Mouse (Mus musculus) cortical plate, adult 2 months (tissue): ENCODE measurements around the gene Gpr155. TPM values are rescaled to one million over a fixed set of nuclear protein-coding genes. Genes with fewer than 3 reads are reported as not detected.

Experiments
- H3K27ac ChIP-seq: fragments of 200-500 bp; 2 replicates; pipeline ENCODE4 v1.5.1; 2012; ENCODE audit warnings: low read length, control low read depth, inconsistent platforms; ENCODE audit not compliant: insufficient read depth
- H3K4me1 ChIP-seq: fragments of 200-500 bp; 2 replicates; pipeline ENCODE4 v1.6.1; 2011; ENCODE audit warnings: low read length; ENCODE audit not compliant: control insufficient read depth, insufficient read depth
- H3K4me3 ChIP-seq: fragments of 200-500 bp; 2 replicates; pipeline ENCODE4 v1.5.1; 2011; ENCODE audit warnings: mild to moderate bottlenecking, low read length, control low read depth; ENCODE audit not compliant: insufficient read depth
- CTCF ChIP-seq: fragments of 200-500 bp; IDR thresholded peaks from 2 replicates; pipeline ENCODE4 v1.5.1; 2011; ENCODE audit warnings: mild to moderate bottlenecking, control low read depth, low read length; ENCODE audit not compliant: insufficient read depth; ENCODE audit errors: extremely low read depth
- POLR2A ChIP-seq: fragments of 200-500 bp; IDR thresholded peaks from 2 replicates; pipeline ENCODE4 v1.6.1; 2011; ENCODE audit warnings: mild to moderate bottlenecking, low read length, control low read depth; ENCODE audit not compliant: insufficient read depth; ENCODE audit errors: extremely low read depth
- polyA plus RNA-seq: library from polyadenylated mRNA; depleted of rRNA; stranded (reverse); fragments of >200 nt; gene quantifications from 2 replicates; pipeline ENCODE4 v1.2.3, GENCODE M21; 2012

The Gpr155 gene
- polyA plus RNA-seq, 1 experiment, result 26.6 TPM

GRCm38 (mm10) chr2:73359941-73360340 is 26.4 kb downstream of the Gpr155 start:
- Histone ChIP-seq H3K4me1 (no peaks in the 10 kb centered on the region), H3K27ac (no peak overlapping the region), H3K4me3 (no peak overlapping the region)
- TF ChIP-seq CTCF, result no peak
- TF ChIP-seq POLR2A, result no peak

GRCm38 (mm10) chr2:73357004-73357403 is 29.4 kb downstream of the Gpr155 start:
- no peak overlapping the region for H3K27ac ChIP-seq
- peaks cover 2% of the 10 kb centered on the region; the same call in 1 of the 2 replicates for H3K4me1 ChIP-seq

GRCm38 (mm10) chr2:73351927-73352374 is 34.4 kb downstream of the Gpr155 start:
- Histone ChIP-seq H3K27ac (peak overlapping the region; percentile 89), H3K4me1 (peaks cover 2% of the 10 kb centered on the region; the same call in 1 of the 2 replicates), H3K4me3 (no peak overlapping the region)
- no peak for TF ChIP-seq CTCF
- no peak for TF ChIP-seq POLR2A

More at GRCm38 (mm10) chr2:73357004-73357403, 29.4 kb downstream of the Gpr155 start:
- TF ChIP-seq CTCF, result no peak
- TF ChIP-seq POLR2A, result no peak
- H3K4me3 ChIP-seq, result no peak overlapping the region

GRCm38 (mm10) chr2:73351496-73351895 is 34.9 kb downstream of the Gpr155 start:
- H3K4me3 ChIP-seq, result no peak overlapping the region
- TF ChIP-seq CTCF (no peak), POLR2A (no peak)

GRCm38 (mm10) chr2:73348221-73348620 is 38.2 kb downstream of the Gpr155 start:
- no peak overlapping the region for H3K27ac ChIP-seq
- TF ChIP-seq CTCF, result no peak
- no peak for TF ChIP-seq POLR2A

More at GRCm38 (mm10) chr2:73351496-73351895, 34.9 kb downstream of the Gpr155 start:
- Histone ChIP-seq H3K27ac (peak overlapping the region; percentile 89; the same call in 1 of the 2 replicates), H3K4me1 (peaks cover 2% of the 10 kb centered on the region; the same call in 1 of the 2 replicates)

GRCm38 (mm10) chr2:73347766-73348165 is 38.6 kb downstream of the Gpr155 start:
- no peak overlapping the region for H3K4me3 ChIP-seq
- H3K4me1 ChIP-seq, result peaks cover 2% of the 10 kb centered on the region; the same call in 1 of the 2 replicates
- TF ChIP-seq CTCF (no peak), POLR2A (no peak)
- H3K27ac ChIP-seq, result no peak overlapping the region

More at GRCm38 (mm10) chr2:73348221-73348620, 38.2 kb downstream of the Gpr155 start:
- peaks cover 2% of the 10 kb centered on the region; the same call in 1 of the 2 replicates for H3K4me1 ChIP-seq
- no peak overlapping the region for H3K4me3 ChIP-seq

- TF ChIP-seq POLR2A, result no peak
- TF ChIP-seq CTCF, result no peak
- H3K4me1 ChIP-seq, result peaks cover under 1% of the 10 kb centered on the region; the same call in 1 of the 2 replicates
- peak overlapping the region; percentile 27; the same call in 1 of the 2 replicates for H3K27ac ChIP-seq
- no peak overlapping the region for H3K4me3 ChIP-seq
These were observed 39.2 kb downstream of the Gpr155 start for GRCm38 (mm10) chr2:73347136-73347535.

- Histone ChIP-seq H3K4me1 (no peaks in the 10 kb centered on the region; the same call in 1 of the 2 replicates), H3K4me3 (no peak overlapping the region), H3K27ac (no peak overlapping the region)
- TF ChIP-seq CTCF (no peak), POLR2A (no peak)
These were observed 39.9 kb downstream of the Gpr155 start for GRCm38 (mm10) chr2:73346345-73347086.

- Histone ChIP-seq H3K27ac (peak overlapping the region; percentile 81), H3K4me1 (no peaks in the 10 kb centered on the region; the same call in 1 of the 2 replicates), H3K4me3 (no peak overlapping the region)
- TF ChIP-seq CTCF (no peak), POLR2A (no peak)
These were observed 41.2 kb downstream of the Gpr155 start for GRCm38 (mm10) chr2:73345204-73345603.

GRCm38 (mm10) chr2:73343701-73344100 is 42.7 kb downstream of the Gpr155 start:
- H3K27ac ChIP-seq, result no peak overlapping the region
- TF ChIP-seq POLR2A (no peak), CTCF (no peak)
- H3K4me3 ChIP-seq, result no peak overlapping the region
- no peaks in the 10 kb centered on the region; the same call in 1 of the 2 replicates for H3K4me1 ChIP-seq
